Mouse (Mus musculus) cortical plate, adult 2 months (tissue): Measurements from ENCODE around the gene Grhl3.

Experiments used
- CTCF ChIP-seq: fragments of 200-500 bp; IDR thresholded peaks from 2 replicates; pipeline ENCODE4 v1.5.1; 2011; ENCODE audit warnings: mild to moderate bottlenecking, control low read depth, low read length; ENCODE audit not compliant: insufficient read depth; ENCODE audit errors: extremely low read depth
- POLR2A ChIP-seq: fragments of 200-500 bp; IDR thresholded peaks from 2 replicates; pipeline ENCODE4 v1.6.1; 2011; ENCODE audit warnings: mild to moderate bottlenecking, low read length, control low read depth; ENCODE audit not compliant: insufficient read depth; ENCODE audit errors: extremely low read depth

- TF ChIP-seq POLR2A (no peak), CTCF (no peak)
Measured at GRCm38 (mm10) chr4:135573251-135573808, at the start of gene Grhl3.
